Mouse (Mus musculus) limb, embryonic 10.5 days (tissue): ENCODE measurements around the gene Tcte1. TPM values are rescaled to one million over a fixed set of nuclear protein-coding genes. Genes with fewer than 3 reads are reported as not detected.
A peak's percentile ranks its signal among the peaks of the same experiment; 100 is the strongest.

Source experiments
- DNase-seq: peaks from one replicate; pipeline ENCODE4 v3.0.0-alpha.2; 2017; ENCODE audit warnings: low spot score
- H3K27ac ChIP-seq: fragments of 300-500 bp; sonication (generic); 2 replicates; pipeline ENCODE4 v1.5.1; 2016; ENCODE audit warnings: mild to moderate bottlenecking
- H3K27me3 ChIP-seq: fragments of 300-500 bp; sonication (generic); 2 replicates; pipeline ENCODE4 v1.6.1; 2016; ENCODE audit warnings: low read depth, mild to moderate bottlenecking; ENCODE audit not compliant: poor library complexity, severe bottlenecking
- H3K36me3 ChIP-seq: fragments of 300-500 bp; sonication (generic); 2 replicates; pipeline ENCODE4 v1.6.1; 2016; ENCODE audit warnings: mild to moderate bottlenecking, moderate library complexity
- H3K4me1 ChIP-seq: fragments of 300-500 bp; sonication (generic); 2 replicates; pipeline ENCODE4 v1.6.1; 2016
- H3K4me3 ChIP-seq: fragments of 300-500 bp; sonication (generic); 2 replicates; pipeline ENCODE4 v1.5.1; 2016; ENCODE audit warnings: mild to moderate bottlenecking, moderate library complexity
- H3K9me3 ChIP-seq: fragments of 300-500 bp; sonication (generic); replicated peaks from 2 replicates; pipeline ENCODE4 v1.6.1; 2016; ENCODE audit warnings: mild to moderate bottlenecking
- WGBS: fragments of 180-500 bp; shearing (Covaris S2); methylation state at CpG from one replicate; pipeline ENCODE4 v1.1.7; 2016; 5-methylcytosine and 5-hydroxymethylcytosine counted together
- polyA plus RNA-seq: library from polyadenylated mRNA; unstranded; fragments of >200 nt; fragmentation: Nextera tagmentation; extraction: Ambion mirVana; gene quantifications from 2 replicates; pipeline ENCODE4 v1.2.1, GENCODE M21; 2016

Gene Tcte1
- polyA plus RNA-seq, 1 experiment from 2014 or later: 1.5 TPM

- Histone ChIP-seq H3K9me3 (no peaks in the 10 kb centered on the region), H3K27ac (peak overlapping the region; percentile 38; the same call in 1 of the 2 replicates), H3K27me3 (peaks cover 99% of the 10 kb centered on the region), H3K4me3 (peak overlapping the region; percentile 45), H3K4me1 (peaks cover 40% of the 10 kb centered on the region), H3K36me3 (peaks cover 14% of the 10 kb centered on the region)
- peak; percentile 52 for DNase-seq
- WGBS: 4% methylated on average over 24 of the region's 24 CpGs
Observed at GRCm38 (mm10) chr17:45544001-45544872, 21.0 kb downstream of the Tcte1 start.

GRCm38 (mm10) chr17:45544873-45545277 is 21.6 kb downstream of the Tcte1 start:
- peak overlapping the region; percentile 38; the same call in 1 of the 2 replicates for H3K27ac ChIP-seq
- 1% methylated on average over 46 of the region's 46 CpGs for WGBS
- peaks cover 47% of the 10 kb centered on the region for H3K4me1 ChIP-seq
- peaks cover 14% of the 10 kb centered on the region for H3K36me3 ChIP-seq
- peak overlapping the region; percentile 45 for H3K4me3 ChIP-seq
- no peaks in the 10 kb centered on the region for H3K9me3 ChIP-seq
- peak; percentile 64 for DNase-seq
- peaks cover 93% of the 10 kb centered on the region for H3K27me3 ChIP-seq

- peaks cover 52% of the 10 kb centered on the region for H3K4me1 ChIP-seq
- H3K27me3 ChIP-seq: peaks cover 92% of the 10 kb centered on the region
- H3K36me3 ChIP-seq: peaks cover 14% of the 10 kb centered on the region
- 6% methylated on average over 74 of the region's 74 CpGs for WGBS
- no peaks in the 10 kb centered on the region for H3K9me3 ChIP-seq
- H3K4me3 ChIP-seq: peak overlapping the region; percentile 45
- peak; percentile 56 for DNase-seq
- H3K27ac ChIP-seq: peak overlapping the region; percentile 38; the same call in 1 of the 2 replicates
Observed at GRCm38 (mm10) chr17:45545278-45545961, 22.2 kb downstream of the Tcte1 start.

- Histone ChIP-seq H3K36me3 (peaks cover 14% of the 10 kb centered on the region), H3K27me3 (peaks cover 88% of the 10 kb centered on the region), H3K4me3 (no peak overlapping the region), H3K27ac (no peak overlapping the region), H3K9me3 (no peaks in the 10 kb centered on the region), H3K4me1 (peaks cover 55% of the 10 kb centered on the region)
- WGBS: 61% methylated on average over 16 of the region's 16 CpGs
- DNase-seq: no peak
Observed at GRCm38 (mm10) chr17:45546941-45547340, 23.7 kb downstream of the Tcte1 start.

- peaks cover 56% of the 10 kb centered on the region for H3K4me1 ChIP-seq
- no peak for DNase-seq
- peaks cover 14% of the 10 kb centered on the region for H3K36me3 ChIP-seq
- H3K27me3 ChIP-seq: peaks cover 81% of the 10 kb centered on the region
- no peaks in the 10 kb centered on the region for H3K9me3 ChIP-seq
- whole genome bisulfite sequencing: 72% methylated on average over 5 of the region's 5 CpGs
- no peak overlapping the region for H3K4me3 ChIP-seq
- no peak overlapping the region for H3K27ac ChIP-seq
Observed at GRCm38 (mm10) chr17:45547461-45548190, 24.4 kb downstream of the Tcte1 start.

GRCm38 (mm10) chr17:45548541-45549512 is 25.6 kb downstream of the Tcte1 start:
- H3K36me3 ChIP-seq: peaks cover 14% of the 10 kb centered on the region
- peak overlapping the region; percentile 96 for H3K4me3 ChIP-seq
- DNase-seq: peak; percentile 84
- WGBS: 3% methylated on average over 57 of the region's 68 CpGs
- H3K27ac ChIP-seq: peak overlapping the region; percentile 98
- peaks cover 80% of the 10 kb centered on the region for H3K27me3 ChIP-seq
- peaks cover 54% of the 10 kb centered on the region for H3K4me1 ChIP-seq
- H3K9me3 ChIP-seq: no peaks in the 10 kb centered on the region

GRCm38 (mm10) chr17:45549617-45550181 is 26.5 kb downstream of the Tcte1 start, which contains the start of gene Tmem151b:
Tmem151b (minus strand) TSS chr17:45549677.
- Histone ChIP-seq H3K36me3 (peaks cover 10% of the 10 kb centered on the region), H3K27ac (peak within 1 kb of the TSS; percentile 98), H3K4me1 (peaks cover 45% of the 10 kb centered on the region), H3K27me3 (peaks cover 78% of the 10 kb centered on the region), H3K9me3 (no peaks in the 10 kb centered on the region), H3K4me3 (peak within 1 kb of the TSS; percentile 96)
- DNase-seq: peak; percentile 83
- WGBS: under 1% methylated on average over 19 of the region's 29 CpGs

- Histone ChIP-seq H3K27ac (peak overlapping the region; percentile 98; the same call in 1 of the 2 replicates), H3K27me3 (peaks cover 73% of the 10 kb centered on the region), H3K36me3 (peaks cover 7% of the 10 kb centered on the region), H3K4me1 (peaks cover 45% of the 10 kb centered on the region), H3K9me3 (no peaks in the 10 kb centered on the region), H3K4me3 (peak overlapping the region; percentile 96)
- DNase-seq: peak; percentile 31
- WGBS: 42% methylated on average over 5 of the region's 5 CpGs
Observed at GRCm38 (mm10) chr17:45550253-45550652, 27.0 kb downstream of the Tcte1 start.

GRCm38 (mm10) chr17:45551249-45551796 is 28.1 kb downstream of the Tcte1 start:
- H3K27me3 ChIP-seq: peaks cover 70% of the 10 kb centered on the region
- H3K27ac ChIP-seq: no peak overlapping the region
- H3K4me3 ChIP-seq: no peak overlapping the region
- H3K9me3 ChIP-seq: no peaks in the 10 kb centered on the region
- no peak for DNase-seq
- peaks cover 49% of the 10 kb centered on the region for H3K4me1 ChIP-seq
- 41% methylated on average over 7 of the region's 7 CpGs for WGBS
- H3K36me3 ChIP-seq: peaks cover 7% of the 10 kb centered on the region

- Histone ChIP-seq H3K4me1 (peaks cover 52% of the 10 kb centered on the region), H3K9me3 (no peaks in the 10 kb centered on the region), H3K27ac (no peak overlapping the region), H3K36me3 (peaks cover 1% of the 10 kb centered on the region), H3K27me3 (peaks cover 70% of the 10 kb centered on the region), H3K4me3 (0 out of 2 replicates have a peak overlapping the region, but pooled peaks have one; percentile 1)
- peak; percentile 82 for DNase-seq
- 6% methylated on average over 8 of the region's 8 CpGs for WGBS
Observed at GRCm38 (mm10) chr17:45551816-45552451, 28.7 kb downstream of the Tcte1 start.

- no peak for DNase-seq
- H3K36me3 ChIP-seq: no peaks in the 10 kb centered on the region
- no peaks in the 10 kb centered on the region for H3K9me3 ChIP-seq
- H3K27ac ChIP-seq: no peak overlapping the region
- H3K4me3 ChIP-seq: no peak overlapping the region
- H3K4me1 ChIP-seq: peaks cover 61% of the 10 kb centered on the region
- WGBS: 92% methylated on average over 3 of the region's 3 CpGs
- peaks cover 69% of the 10 kb centered on the region for H3K27me3 ChIP-seq
Observed at GRCm38 (mm10) chr17:45553065-45553464, 29.8 kb downstream of the Tcte1 start.
